Mouse (Mus musculus): Measurements from ENCODE around the gene Wdr19.
"Not testable (repeated sequence)": the region's sequence is repeated elsewhere in the genome, so short reads cannot be mapped to it uniquely, and the experiment has no call there.

Gene Wdr19

DNA sequence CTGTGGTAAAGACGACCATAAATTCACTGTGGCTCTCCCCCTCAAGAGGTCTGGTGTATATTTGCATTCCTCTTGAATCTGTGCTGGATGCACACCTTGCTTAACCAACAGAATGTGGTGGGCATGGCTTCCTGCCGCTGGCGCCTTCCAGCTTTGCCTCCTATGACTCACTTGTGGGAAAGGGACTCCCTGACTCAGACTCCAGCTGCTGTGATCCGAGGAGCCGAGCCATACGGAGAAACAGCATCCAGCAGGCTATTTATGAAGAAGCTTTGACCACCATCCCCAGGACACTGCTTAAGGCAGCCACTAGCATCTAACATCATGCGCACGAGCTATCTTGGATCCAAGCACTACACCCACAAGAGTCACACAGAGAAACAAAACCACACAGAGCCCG, 5.1 kb upstream of the Wdr19 start:
- in situ Hi-C loops (cut with MboI, MseI), result no loop called here

DNA sequence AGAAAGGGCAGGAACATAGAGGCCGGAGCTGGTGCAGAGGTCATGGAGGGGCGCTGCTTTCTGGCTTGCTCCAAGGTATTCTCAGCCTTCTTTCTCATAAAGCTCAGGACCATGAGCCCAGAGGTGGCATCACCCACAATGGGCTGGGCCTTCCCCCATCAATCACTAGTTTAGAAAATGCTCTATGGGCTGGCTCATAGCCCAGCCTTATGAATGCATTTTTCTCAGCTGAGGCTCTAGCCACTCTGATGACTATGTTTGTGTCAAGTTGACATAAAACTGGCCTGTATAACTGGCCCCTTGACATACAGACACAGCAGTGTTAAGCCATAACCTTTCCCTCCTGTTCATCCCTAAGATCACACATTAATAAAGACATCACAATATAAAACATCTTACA, 5.2 kb downstream of the Wdr19 start:
- in situ Hi-C loops (cut with MboI, MseI), result no loop called here

DNA sequence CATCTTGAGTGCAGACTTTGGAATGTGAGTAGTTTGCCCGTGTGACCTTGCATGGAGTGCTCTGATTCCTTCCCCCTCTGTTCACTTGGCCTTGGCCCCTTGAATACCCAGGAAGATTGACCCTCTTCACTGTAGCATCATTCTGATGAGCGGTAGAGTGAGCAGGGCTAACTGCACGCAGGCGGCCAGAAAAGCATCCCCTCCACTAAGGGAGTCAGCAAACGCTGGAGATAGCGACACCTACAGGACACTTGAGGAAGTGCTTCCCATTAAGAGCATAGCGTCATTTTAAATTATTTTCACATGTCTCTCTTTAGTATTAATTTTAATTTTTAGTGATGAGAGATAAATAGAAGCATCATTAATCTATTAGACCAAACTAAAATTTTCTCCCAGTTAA, 13.8 kb downstream of the Wdr19 start:
- in situ Hi-C loops (cut with MboI, MseI), result no loop called here

DNA sequence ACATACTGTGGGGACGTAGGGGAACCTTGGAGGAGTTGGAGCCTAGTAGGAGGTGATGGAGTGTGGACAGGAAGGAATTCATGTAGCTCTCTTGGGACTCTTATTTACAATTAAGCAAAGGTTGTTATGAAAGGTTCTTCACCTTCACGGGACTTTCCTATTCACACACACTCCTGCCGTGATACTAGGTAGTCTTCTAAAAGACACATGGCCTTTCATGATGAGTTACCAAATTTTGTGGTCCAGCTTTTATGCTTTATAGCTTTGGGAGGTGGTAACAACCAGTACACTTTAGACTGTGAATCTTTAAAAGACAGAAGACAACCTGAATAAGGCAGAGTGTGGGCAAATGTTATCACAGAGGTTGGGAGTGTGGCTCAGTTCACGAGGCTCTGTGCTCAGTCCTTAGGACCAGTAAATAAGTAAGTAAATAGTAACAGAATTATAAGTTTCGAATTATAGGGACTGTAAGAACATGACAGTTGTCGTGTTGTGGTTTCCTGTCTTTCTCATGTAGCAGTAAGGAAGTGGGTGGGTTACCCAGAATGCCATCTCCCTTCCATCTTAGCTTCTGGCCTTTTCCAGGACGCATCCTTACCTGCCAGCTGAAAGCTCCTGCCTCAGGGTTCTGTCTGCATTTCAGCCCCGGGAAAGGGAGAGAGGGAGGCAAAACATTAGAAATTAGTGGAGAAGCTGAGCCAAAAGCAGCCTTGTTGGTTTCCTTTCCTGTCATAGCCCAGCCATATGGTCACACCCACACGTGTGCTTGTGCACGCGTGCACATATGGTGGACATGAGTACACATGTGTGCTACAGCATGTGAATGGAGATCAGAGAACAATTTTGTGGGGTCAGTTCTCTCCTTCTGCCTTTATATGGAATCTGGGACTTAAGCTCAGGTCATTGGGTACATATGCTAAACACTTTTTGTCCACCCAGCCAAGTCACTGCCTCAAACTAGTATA, 18.1 kb downstream of the Wdr19 start:
- in situ Hi-C loops (cut with MboI, MseI), result no loop called here

DNA sequence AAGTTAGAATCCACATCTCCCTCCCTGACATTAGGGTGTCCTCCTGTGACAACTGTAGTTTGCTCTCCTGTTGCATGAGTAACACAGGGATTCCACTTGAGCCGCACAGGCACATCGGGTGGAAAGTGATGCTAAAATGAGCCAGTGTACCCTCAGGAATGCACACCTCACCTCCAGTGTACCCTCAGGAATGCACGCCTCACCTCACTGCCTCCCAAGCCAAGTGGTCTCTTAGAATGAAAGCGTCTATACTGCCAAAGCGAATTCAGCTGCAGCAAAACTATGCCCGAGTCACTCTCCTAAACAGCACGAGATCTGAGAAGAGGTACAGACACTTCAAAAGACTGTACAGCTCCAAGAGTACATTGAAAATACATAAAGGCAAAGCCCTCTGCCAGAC, 21.5 kb downstream of the Wdr19 start:
- in situ Hi-C loops (cut with MboI, MseI), result no loop called here

DNA sequence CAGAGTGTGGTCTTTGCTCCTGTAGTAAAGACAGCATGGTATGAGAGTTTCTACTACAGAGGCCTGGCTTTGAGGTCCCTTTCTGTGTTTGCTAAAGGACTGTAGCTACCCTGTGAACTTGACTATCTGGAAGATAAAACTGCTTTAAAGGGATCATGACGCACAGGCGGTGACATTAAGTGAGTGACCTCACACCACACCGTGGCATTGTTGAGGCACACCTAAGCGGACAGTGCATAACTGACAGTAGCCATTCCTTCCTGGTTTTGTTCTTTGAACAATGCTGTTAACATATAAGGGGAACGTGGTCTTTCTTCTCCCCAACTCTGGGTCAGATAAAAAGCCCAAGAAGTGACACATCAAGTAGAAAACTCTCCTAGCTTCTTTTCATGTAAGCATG, 24.6 kb downstream of the Wdr19 start:
- in situ Hi-C loops (cut with MboI, MseI), result no loop called here

DNA sequence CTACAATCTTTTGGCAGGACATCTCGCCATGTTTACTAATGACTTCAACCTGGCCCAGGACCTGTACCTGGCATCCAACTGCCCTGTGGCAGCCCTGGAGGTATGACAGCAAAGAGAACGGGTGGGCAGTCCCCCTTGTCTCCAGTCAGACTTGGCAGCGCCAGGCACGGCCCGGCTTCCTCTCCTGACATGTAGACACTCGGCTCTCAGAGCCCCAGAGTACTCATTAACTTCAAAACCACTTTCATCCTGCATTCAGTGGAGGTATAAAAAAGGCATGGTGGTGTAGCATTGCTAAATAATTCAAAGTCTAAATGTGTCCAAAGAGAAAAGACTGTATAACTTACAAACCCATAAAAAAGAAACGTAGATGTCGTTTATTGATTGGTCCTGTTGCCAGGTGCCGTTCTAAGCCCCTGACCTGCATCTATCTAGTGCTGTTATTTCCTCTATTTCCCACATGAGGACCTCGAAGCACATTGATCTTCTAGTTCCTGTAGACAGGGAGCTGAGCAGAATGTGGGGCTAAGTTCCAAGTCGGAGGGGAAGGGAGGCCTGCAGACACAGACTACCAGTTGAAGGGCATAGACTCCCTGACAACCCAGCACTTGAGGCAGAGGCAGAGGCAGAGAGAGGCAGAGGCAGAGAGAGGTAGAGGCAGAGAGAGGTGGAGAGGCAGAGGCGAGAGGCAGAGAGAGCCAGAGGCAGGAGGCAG, 31.9 kb downstream of the Wdr19 start:
- in situ Hi-C loops (cut with MboI, MseI), result loop anchor here (5.0 kb wide), 1 partner anchor 344 kb away; no protein-coding TSS in a partner anchor

DNA sequence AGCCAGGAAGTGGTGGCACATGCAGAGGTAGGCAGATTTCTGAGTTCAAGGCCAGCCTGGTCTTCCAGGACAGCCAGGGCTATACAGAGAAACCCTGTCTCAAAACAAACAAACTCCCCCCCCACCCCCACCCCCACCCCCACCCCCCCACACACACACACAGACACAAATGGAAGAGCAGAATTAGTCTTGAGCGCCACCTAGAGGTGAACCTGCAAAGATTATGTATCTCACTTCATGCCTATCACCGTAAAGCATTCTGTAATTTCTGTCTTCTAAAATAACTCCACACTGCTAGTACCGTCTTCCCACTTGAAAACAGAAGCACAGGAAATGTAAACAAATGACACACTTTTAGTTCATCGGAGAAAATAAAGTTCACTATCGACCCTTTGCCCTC, 43.2 kb downstream of the Wdr19 start:
- in situ Hi-C loops (cut with MboI, MseI), result no loop called here

DNA sequence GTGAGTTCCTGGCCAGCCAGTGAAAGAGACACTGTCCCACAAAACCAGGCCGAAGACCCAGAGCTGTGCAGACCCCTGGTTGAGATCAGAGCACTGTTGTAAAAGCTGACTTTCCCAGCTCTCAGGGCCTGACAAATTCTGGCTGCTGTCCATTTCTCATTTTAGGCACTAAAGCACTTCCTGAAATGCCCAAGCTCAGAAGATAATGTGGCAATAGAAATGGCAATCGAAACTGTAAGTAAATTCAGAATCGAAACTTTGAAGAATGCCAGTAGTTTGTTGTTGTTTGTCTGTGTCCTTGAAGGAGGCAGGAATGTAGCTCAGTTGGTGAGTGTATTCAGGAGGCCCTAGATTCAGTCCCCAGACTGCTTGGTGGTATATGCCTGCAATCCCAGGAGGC, 47.8 kb downstream of the Wdr19 start:
- in situ Hi-C loops (cut with MboI, MseI), result no loop called here

DNA sequence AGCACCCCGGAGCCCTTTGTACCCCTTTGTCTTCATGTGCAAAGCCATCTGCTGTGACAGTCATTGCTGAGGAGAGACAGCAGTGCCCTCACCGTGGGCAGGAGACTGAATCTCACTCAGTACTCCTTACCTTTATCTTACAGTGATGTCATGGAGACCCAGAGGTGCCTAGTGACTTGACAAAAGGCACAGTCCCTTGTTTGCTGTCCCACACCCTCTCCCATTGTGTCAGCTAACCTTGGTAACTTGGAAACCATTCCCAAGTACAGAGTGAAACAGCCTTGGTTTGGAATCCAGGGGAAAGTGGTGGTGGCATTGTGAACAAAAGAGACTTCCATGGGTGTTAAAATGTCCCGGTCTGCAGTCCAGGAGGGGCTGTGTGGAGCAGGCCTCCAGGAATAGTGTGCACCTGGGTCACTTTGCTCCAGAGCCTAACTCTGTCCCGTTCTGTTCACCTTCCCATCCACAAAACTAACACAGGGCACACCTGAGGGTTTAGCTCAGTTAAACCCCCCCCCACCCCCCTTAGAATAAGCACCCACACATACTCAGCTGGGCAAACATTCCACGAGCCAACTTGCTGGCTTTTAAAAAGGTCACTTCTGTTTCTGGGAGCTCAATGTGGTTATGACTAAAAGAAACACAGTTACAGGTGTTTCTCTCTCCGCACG, 50.8 kb downstream of the Wdr19 start:
- in situ Hi-C loops (cut with MboI, MseI), result loop anchor here (10.0 kb wide), 1 partner anchor 726 kb away; no protein-coding TSS in a partner anchor

DNA sequence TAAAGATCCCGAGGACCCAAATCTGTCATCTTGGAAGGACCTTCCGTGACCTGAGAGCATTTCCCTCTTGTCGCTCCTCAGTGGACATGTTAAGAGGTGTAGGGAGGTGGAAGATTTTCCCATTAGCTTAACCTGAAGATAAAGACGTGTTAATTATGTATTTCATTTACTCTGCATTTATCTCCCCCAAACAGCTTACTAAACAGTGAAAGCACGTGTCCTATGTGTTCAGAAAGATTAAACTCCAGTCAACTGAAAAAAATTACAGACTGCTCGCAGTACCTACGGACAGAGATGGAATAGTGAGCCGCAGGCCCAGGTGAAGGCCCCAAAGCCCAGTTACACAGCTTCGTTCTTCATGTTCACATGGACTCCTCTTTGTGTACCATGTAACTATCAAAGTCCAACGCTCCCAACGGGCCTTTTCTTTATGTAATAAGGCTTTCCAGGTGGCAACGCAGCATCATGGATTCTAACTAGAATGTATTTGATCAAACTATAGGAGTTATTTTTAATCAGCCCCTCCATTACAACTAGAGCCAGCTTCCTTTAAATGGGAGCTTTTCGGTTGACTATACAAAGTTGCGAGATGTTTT, 58.5 kb downstream of the Wdr19 start:
- in situ Hi-C loops (cut with MboI, MseI), result loop anchor here (10.0 kb wide), 1 partner anchor 733 kb away; no protein-coding TSS in a partner anchor

DNA sequence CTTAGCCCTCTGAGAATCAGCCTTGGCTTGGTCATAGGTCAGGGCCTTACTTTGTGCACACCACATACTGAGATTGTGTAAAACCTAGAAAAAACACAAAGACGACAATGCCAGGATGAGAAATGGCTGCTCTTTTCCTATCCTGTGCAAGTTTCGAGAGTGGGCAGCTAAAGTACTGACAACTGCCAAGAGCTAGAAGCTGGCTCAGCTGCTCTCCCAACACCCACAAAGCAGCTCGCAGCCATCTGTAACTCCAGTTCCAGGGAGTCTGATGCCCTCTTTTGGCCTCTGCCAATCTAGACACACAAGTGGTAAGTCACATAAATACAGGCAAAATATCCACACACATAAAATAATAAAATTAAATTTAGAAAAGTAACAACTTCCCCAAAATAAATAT, 74.5 kb downstream of the Wdr19 start:
- in situ Hi-C loops (cut with MboI, MseI), result no loop called here

DNA sequence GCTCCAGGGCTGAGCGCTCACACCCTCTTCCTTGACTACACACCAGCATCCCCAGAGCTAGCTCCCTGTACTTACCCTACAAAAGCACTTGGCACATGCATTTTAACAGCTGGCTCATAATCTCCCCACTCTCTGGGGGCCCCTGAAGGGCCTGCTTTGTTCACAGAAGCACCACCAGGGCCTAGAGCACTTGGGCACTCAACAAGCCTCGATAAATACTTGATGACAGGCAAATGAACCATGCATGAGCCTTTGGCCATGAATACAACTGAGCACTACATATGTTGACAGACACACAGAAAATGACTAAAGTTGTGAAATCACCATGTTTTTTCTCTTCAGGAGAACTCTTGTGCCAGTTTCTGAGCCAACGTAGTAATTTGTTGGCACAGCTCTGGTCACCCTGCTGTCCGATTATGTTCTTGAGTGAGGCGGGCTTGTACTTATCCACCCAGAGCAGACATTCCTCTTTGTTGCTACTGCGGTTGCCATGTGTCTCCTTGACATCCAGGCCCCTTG, 79.7 kb downstream of the Wdr19 start:
- in situ Hi-C loops (cut with MboI, MseI), result no loop called here

DNA sequence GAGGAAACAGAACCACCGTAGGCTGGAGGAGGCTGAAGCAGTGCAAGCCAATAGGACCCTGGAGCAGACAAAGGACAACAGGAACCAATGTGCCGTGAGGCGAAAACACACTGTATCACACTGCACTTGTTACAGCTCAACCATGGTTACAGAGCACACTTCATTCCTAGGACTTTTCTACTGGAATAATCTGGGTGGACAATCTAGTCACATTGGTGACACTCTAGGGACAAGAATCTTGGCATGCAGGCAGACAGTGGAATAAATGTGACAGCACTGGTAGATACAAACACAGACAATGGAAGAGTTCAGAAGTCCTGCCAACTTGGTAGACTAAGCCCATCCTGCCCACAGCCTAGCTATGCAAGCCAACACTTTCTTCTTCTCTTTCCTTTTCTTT, 81.7 kb downstream of the Wdr19 start:
- in situ Hi-C loops (cut with MboI, MseI), result no loop called here

DNA sequence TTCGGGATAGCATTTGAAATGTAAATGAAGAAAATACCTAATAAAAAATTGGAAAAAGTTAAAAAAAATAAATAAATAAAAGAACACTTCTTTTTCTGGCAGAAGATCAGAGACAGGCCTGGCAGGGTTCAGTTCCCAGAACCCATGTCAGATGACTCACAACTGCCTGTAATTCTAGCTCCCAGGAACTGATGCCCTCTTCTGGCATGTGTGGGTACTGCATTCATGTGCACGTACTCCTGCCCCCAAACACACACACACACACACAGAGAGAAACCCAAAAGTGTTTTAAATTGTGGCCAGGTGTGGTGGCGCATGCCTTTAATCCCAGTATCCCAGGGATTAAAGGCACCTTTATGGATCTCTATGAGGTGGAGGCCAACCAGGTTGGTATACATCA, 84.7 kb downstream of the Wdr19 start:
- in situ Hi-C loops (cut with MboI, MseI), result no loop called here

DNA sequence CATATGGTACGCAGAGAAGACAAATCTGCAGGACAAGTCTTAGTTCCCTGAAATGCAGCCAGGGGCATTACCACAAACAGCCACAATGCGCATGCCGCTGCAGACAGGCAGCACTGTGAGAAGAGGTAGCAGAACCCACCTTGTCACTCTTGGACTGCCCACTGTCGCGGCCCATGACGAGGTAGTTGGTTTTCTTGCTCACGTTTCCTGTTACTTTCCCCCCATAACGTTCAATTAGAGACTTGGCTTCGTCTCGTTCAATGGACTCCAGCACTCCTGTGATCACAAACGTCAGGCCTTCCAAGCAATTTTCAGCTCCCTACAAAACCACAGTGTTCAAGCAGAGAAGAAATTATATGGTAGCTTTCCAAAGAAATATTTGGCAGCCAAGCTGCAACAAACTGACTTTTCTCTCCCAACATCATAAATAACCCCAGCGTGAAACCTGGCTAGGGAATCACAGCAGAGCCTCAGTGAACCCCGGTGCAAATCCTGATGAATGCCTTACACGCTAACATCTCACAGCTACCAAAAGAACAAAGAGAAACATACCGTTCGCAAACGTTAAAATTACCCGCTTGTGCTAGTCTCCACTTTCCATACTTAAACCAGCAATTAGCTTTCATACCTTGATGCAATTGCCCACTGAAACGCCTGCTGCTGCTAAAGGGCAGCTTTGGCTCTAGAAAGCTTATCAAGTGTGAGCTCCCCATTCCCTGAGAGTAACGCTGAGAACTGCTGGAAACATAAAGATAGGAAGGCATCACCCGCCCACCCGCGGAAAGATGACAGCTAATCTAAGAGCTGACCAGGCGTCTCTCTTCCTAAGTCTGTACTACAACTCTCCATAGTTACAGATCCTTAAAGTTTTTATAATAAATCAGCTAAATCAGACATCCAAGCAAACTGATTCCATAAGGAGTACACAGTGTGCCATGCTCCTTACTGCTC, 88.5 kb downstream of the Wdr19 start:
- in situ Hi-C loops (cut with MboI, MseI), result no loop called here

DNA sequence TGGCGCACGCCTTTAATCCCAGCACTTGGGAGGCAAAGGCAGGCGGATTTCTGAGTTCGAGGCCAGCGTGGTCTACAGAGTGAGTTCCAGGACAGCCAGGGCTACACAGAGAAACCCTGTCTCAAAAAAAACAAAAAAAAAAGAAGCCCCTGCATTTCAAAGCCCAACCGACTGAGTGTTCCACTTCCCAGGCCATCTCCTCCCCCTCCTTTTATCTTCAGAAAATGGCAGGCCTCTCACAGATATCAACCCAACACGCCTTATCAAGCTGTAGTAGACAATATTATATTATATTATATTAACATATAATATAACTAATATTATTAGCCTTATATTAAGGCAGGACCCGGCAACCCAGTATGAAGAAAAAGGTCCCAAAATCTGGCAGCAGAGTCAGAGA, 89.5 kb downstream of the Wdr19 start:
- in situ Hi-C loops (cut with MboI, MseI), result not testable (repeated sequence)

DNA sequence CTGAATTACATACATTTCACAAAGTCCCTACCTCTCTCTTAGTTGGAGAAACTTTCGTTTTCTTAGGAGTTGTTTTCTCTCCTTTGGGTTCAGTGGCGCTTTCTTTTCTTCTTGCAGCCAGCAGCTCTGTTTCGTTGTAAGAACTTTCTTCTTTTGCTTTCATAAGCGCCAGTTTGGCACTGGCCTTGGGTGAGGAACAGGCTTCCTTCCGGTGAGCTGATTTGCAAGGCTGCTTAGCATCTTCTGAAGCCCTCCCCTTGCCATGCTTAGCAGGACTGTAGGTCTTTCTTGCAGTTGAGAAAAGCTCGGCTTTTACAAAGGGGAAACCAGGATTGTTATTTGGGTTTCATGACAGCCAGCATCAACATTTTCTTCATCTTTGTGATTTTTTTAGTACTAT, 94.1 kb downstream of the Wdr19 start:
- in situ Hi-C loops (cut with MboI, MseI), result no loop called here

DNA sequence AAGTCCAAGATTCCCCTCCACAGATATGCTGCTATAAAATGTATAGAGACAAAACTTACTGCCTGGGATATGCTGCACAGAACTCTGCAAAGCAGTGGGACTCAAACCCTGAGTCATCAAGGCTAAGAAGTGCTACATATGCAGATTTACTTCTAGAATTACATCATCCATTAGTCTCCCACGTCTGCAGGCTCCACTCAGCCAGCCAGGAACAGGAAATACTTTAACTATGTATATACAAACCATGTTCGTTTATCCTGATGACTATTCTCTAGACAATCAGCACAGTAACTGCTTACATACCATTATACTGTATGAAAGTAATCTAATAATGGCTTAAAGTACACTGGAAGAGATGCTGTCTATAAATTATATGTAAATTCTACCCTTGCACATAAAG, 94.8 kb downstream of the Wdr19 start:
- in situ Hi-C loops (cut with MboI, MseI), result no loop called here

DNA sequence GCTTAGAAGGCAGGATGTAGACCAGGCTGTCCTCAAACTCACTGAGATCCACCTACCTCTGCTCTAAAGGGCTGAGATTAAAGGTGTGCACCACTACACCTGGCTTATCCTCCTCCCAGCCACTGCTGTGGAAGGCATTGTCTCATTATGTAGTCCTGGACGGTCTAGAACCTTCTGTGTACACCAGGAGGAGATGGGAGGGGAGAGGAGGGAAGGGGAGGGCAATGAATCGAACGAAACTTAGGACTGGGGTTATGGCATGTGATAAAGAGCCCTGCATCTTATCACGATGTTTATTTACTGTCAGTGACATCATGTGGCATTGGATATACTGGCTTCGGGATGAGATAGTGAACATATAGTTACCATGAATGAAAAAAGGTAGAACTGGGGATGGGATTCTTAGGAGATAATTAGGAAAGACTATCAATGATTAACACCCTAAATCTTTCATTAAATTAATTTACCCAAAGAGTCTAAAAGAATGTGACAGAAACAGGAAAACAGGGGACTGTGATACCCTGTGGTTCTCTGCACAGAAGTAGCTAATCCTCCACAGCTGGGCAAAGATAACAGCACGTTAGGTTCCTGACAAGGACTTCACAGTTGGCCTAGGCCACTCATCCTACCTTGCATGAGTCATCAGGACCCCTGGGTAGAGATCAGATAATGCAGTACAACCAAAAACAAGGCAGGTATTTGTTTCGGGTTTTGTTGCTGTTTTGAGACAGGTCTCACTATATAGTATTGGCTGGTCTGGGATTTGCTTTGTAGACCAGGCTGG, 98.9 kb downstream of the Wdr19 start:
- in situ Hi-C loops (cut with MboI, MseI), result no loop called here

Data from T-helper 1 cell (primary cell).